Mouse (Mus musculus) lung, postnatal 36 days (tissue): ENCODE results near the gene Neurog3.
A peak's percentile ranks its signal among the peaks of the same experiment; 100 is the strongest.

Experiments
- DNase-seq: peaks from one replicate; pipeline ENCODE4 v3.0.0; 2022; ENCODE audit warnings: mixed read lengths

Neurog3 gene

DNA sequence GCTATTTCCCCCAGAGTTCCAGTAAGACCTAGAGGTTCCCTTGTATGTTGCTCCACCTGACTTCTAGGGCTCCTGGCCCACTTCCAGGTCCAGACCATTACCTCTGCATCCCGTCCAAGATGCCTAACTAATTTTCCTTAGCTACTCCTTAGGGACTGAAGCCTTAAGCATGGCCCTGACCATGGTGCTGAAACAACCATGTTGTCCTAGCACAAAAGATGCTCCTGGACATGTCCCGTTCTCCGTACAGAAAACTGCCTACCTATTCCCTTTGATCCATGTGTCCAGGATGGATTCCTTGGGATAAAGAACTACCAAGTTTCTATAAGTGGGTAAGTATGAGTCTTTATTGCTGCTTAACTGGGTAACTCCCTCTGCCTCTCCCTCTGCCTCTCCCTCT lies 5.2 kb downstream of the Neurog3 start:
- no peak for DNase-seq

DNA sequence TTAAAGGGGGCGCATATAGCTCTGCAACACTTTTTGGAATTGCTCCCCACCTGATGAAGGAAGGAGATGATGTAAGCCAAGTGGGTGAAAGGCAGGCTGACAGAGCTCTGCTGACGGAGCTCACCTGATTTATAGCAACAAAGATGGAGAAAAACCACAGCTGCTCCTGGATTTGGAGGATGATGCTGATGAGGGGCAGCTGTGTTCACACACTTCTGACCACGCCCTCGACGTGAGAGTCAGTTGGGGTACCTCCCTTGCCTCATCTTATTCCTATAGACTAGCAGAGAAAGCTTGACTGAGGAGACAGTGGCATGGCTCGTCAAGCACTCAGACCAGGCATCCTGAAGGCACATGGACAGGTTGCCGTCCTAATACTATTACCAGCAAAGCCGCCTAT lies 10.9 kb downstream of the Neurog3 start, which contains the start of gene Fam241b:
TSS of gene Fam241b (minus strand) at position 101 of the 400 bp plus-strand sequence.
- DNase-seq = no peak

GRCm38 (mm10) chr10:62145957-62146356 lies 13.1 kb downstream of the Neurog3 start:
- no peak for DNase-seq

DNA sequence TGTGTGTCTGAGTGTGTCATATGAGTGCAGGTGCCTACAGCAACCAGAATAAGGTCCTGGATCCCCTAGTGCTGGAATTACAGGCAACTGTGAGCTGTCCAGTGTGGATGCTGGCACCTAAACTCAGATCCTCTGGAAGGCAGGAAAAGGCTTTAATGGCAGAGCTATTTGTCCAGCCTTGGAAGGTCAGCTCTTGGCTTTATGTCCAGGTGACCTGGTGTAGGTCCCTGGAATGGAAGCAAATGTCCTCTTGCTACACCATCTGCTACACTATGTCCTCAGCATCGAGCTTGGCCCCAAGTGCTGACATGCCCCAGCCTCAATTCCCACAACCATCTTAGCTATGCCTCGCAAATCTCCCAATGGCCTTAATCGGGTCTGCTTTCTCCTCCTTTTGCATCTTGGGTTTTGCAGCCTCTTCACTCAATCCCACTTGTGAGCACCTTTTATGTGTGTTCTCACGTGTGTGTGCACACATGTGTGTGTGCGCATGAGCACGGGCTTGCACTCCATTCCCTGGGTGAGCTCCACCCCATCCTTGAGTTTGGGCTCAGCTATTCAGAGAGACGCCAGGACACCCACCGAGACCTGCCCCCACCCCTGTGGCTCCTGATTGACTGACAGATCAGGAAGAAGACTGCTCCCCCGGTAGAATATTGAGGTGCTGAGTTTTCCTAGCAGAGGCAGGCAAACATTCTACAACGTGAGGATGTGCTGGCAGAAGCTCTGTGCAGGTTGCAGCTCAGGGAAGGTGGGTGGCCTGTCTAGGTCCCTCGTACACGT lies 14.8 kb downstream of the Neurog3 start:
- no peak for DNase-seq

DNA sequence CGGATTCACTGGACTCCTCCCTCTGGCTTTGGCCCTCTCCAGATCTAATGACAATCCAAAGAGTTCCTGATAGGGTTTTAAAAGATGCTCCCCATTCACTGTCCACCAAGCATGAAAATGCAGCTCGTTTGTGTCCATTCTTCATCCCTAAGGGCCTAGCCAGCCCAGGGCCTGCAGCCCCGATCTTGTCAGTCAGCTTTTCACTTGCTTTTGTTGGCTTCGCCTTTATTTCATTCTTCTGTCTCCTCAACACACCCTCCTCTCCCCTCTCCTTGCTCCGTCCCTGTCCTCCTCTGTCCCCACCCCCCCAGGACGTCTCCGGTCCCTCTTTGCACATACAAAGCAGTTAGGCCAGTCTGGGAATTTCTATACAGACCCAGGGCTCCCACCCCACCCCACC lies 17.0 kb downstream of the Neurog3 start:
- DNase-seq = no peak

GRCm38 (mm10) chr10:62162410-62162809 lies 29.5 kb downstream of the Neurog3 start:
- DNase-seq = no peak

- DNase-seq = no peak
These were observed 40.1 kb downstream of the Neurog3 start for GRCm38 (mm10) chr10:62172841-62173553.

DNA sequence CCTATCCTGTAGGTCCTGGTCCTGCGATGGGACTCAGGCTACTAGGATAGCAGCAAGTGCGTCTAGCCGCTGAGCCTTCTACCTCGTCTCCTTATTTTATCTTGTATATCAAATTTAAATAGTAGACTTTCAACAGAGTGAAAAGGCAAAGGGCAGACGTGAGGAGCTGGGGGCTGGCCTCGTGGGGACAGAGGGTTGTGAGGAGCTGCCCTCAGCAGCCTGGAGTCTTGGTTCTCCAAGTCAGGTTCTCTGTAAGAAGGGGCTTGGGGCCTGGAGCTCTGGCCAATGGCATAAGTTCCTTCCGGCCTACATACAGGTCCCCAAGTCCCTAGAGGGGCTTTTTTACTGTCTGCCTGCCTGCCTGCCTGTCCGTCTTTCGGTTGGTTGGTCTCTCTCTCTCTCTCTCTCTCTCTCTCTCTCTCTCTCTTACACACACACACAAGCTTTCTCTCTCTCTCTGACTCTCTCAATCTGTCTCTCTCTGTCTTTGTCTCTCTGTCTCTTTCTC lies 41.1 kb downstream of the Neurog3 start:
- no peak for DNase-seq

DNA sequence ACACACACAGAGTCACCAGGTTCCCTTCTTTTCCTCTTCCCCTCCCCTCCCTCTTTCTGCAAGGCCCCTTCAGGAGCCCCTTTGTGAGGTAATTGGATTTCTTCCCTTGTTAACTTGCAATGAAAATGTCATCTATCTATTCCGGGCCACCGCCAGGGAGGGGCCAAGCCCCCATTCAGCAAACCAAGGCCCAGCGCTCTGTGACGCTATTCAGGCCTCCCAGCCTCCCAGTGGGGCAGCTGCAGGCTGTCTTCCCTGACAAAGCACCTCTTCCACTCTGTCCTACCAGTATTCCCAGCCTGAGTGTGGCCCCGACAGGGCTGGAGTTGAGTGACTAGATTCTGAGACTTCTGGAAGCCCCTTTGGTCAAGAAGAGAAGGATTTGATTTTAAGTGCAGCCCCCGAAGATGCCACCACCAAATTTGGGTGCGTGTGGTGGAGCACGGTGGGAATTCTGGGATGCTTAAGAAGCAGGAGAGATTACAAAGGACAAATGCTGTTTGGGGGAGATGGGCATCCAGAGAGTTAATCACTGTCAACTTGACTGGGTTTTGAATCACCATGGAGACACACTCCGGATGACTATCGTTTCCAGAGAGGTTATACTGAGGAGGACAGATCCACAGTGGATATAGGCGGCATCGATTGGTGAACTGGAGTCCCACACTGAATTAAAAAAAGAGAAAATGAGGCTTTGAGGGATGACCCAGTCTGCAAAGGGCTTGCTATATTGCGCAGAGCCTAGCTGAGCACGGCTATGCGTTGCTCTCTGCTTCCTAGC lies 41.8 kb downstream of the Neurog3 start:
- no peak for DNase-seq

GRCm38 (mm10) chr10:62179944-62180343 lies 47.1 kb downstream of the Neurog3 start:
- no peak for DNase-seq

- no peak for DNase-seq
These were observed 48.8 kb downstream of the Neurog3 start for GRCm38 (mm10) chr10:62181701-62182100.

DNA sequence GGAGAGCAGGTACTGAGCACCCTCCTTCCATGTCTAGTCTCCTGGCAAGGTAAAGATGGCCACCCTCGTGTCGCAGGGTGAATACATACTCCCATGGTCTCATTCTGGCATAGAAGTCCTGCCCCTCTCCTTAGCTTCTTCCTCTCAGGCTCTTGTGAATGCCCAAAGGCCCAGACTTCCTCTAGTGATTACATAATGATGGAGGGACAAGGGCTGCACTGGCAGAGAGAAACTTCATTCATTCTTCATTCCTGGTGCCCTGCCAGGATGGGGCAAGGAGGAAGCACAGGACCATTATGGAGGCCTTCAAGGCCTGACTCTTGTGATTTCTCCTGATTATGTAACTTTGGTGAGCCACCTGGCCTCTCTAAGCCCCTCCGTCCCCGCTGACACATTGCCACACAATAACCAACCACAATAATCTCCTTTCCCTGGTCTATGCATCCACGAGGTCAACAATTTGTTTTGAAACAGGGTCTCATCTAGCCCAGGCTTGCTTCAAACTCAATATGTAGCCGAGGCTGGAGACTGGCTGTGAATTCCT lies 49.7 kb downstream of the Neurog3 start:
- no peak for DNase-seq

DNA sequence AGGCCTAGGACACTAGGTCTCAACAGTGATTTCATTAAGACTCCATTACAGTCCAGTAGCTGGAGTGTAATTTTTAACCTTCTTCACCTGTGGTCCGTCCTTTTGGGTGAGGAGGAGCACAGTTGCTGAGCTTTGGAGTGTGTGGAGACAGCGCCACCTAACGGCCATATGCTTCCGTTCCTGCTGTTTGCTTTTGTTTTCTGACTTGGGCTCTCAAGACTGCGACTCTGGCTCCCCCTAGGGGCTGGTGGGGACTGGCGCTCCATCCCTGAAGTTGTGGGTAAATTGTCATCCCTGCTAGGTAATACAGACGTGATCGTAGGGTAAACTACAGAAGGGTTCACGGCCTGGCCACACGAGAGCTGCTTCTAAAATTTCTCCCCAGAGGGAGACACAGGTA lies 50.2 kb downstream of the Neurog3 start:
- peak; percentile 97 for DNase-seq
